Mouse (Mus musculus) layer of hippocampus, adult 11-12 months (tissue): ENCODE data around the gene Vkorc1.
"Not testable (repeated sequence)": the region's sequence is repeated elsewhere in the genome, so short reads cannot be mapped to it uniquely, and the experiment has no call there.

Experiments
- DNase-seq: peaks from one replicate; pipeline ENCODE4 v3.0.0; 2022; ENCODE audit warnings: low spot score

Gene Vkorc1

GRCm38 (mm10) chr7:127915293-127915692 lies 19.9 kb upstream of the Vkorc1 start:
- DNase-seq = no peak

GRCm38 (mm10) chr7:127912938-127913337 lies 17.5 kb upstream of the Vkorc1 start:
- no peak for DNase-seq

- peak; percentile 88 for DNase-seq
Observed at GRCm38 (mm10) chr7:127912190-127912871, 16.9 kb upstream of the Vkorc1 start, which contains the start of gene Kat8. Kat8 (plus strand) TSS chr7:127912516.

GRCm38 (mm10) chr7:127908656-127909055 lies 13.2 kb upstream of the Vkorc1 start:
- DNase-seq = no peak

GRCm38 (mm10) chr7:127907939-127908338 lies 12.5 kb upstream of the Vkorc1 start:
- DNase-seq = no peak

GRCm38 (mm10) chr7:127903971-127904796 lies 8.8 kb upstream of the Vkorc1 start, which contains the start of gene Bckdk:
Bckdk (plus strand) TSS chr7:127904082.
- peak; percentile 83 for DNase-seq

- no peak for DNase-seq
Observed at GRCm38 (mm10) chr7:127901772-127902171, 6.4 kb upstream of the Vkorc1 start.

GRCm38 (mm10) chr7:127899997-127900396 lies 4.6 kb upstream of the Vkorc1 start:
- DNase-seq = no peak

GRCm38 (mm10) chr7:127898179-127898956 lies 3.0 kb upstream of the Vkorc1 start:
- DNase-seq = no peak

- DNase-seq = no peak
Observed at GRCm38 (mm10) chr7:127897542-127897941, 2.1 kb upstream of the Vkorc1 start.

GRCm38 (mm10) chr7:127896384-127896783 lies 967 bp upstream of the Vkorc1 start:
- peak; percentile 74 for DNase-seq

GRCm38 (mm10) chr7:127895891-127896290 lies 474 bp upstream of the Vkorc1 start:
- not testable (repeated sequence) for DNase-seq

- DNase-seq = no peak
Observed at GRCm38 (mm10) chr7:127894480-127894879, 937 bp downstream of the Vkorc1 start.

GRCm38 (mm10) chr7:127890798-127891197 lies 4.6 kb downstream of the Vkorc1 start, which contains the start of gene Prss53:
Prss53 (minus strand) TSS chr7:127890970.
- no peak for DNase-seq

- no peak for DNase-seq
Observed at GRCm38 (mm10) chr7:127888821-127889220, 6.6 kb downstream of the Vkorc1 start.

GRCm38 (mm10) chr7:127887781-127888180 lies 7.6 kb downstream of the Vkorc1 start:
- no peak for DNase-seq

- DNase-seq = no peak
Observed at GRCm38 (mm10) chr7:127887191-127887590, 8.2 kb downstream of the Vkorc1 start.

GRCm38 (mm10) chr7:127886551-127886950 lies 8.9 kb downstream of the Vkorc1 start:
- DNase-seq = no peak

- DNase-seq = peak; percentile 55
Observed at GRCm38 (mm10) chr7:127885951-127886350, 9.5 kb downstream of the Vkorc1 start.

GRCm38 (mm10) chr7:127880431-127880830 lies 15.0 kb downstream of the Vkorc1 start:
- DNase-seq = no peak

- no peak for DNase-seq
Observed at GRCm38 (mm10) chr7:127879301-127879700, 16.1 kb downstream of the Vkorc1 start.
